Mouse (Mus musculus) cerebellum, adult 9-10 months (tissue): Measurements from ENCODE around the gene Vbp1.

Experiments
- DNase-seq: peaks from one replicate; pipeline ENCODE4 v3.0.0; 2022

Gene Vbp1

GRCm38 (mm10) chrX:75514179-75514972 is at the start of gene Vbp1:
TSS of gene Vbp1 (plus strand) at chrX:75514299.
- DNase-seq = peak; percentile 91

GRCm38 (mm10) chrX:75475182-75475644 is 38.9 kb upstream of the Vbp1 start:
- peak; percentile 73 for DNase-seq

- no peak for DNase-seq
Measured at GRCm38 (mm10) chrX:75489886-75490285, 24.2 kb upstream of the Vbp1 start.

GRCm38 (mm10) chrX:75513787-75514178 is 316 bp upstream of the Vbp1 start:
- DNase-seq = no peak

- DNase-seq = peak; percentile 73
Measured at GRCm38 (mm10) chrX:75577582-75578324, 63.7 kb downstream of the Vbp1 start, which contains the start of gene Rab39b. TSS of gene Rab39b (minus strand) at chrX:75578231.

GRCm38 (mm10) chrX:75578539-75578938 is 64.4 kb downstream of the Vbp1 start:
- DNase-seq = no peak
